Mouse (Mus musculus) forebrain, embryonic 14.5 days (tissue): Measurements from ENCODE around the gene Nudt22. TPM values are rescaled to one million over a fixed set of nuclear protein-coding genes. Genes with fewer than 3 reads are reported as not detected.
A peak's percentile ranks its signal among the peaks of the same experiment; 100 is the strongest.
"Not testable (repeated sequence)": the region's sequence is repeated elsewhere in the genome, so short reads cannot be mapped to it uniquely, and the experiment has no call there.

Source experiments
- ATAC-seq: fragments of 200-750 bp; cut with Nextera tagmentation; 2 replicates; pipeline ENCODE4 v1.8.0; 2017; ENCODE audit warnings: mild to moderate bottlenecking, moderate library complexity
- DNase-seq: peaks from one replicate; pipeline ENCODE4 v3.0.0-alpha.2; 2015; ENCODE audit warnings: low spot score
- H3K27ac ChIP-seq: fragments of 300-500 bp; sonication (generic); 2 replicates; pipeline ENCODE4 v1.5.1; 2014; ENCODE audit warnings: low read depth, mild to moderate bottlenecking, control low read depth, low read length, moderate library complexity
- H3K27me3 ChIP-seq: fragments of 300-500 bp; sonication (generic); replicated peaks from 2 replicates; pipeline ENCODE4 v1.6.1; 2014; ENCODE audit warnings: low read length, control low read depth, mixed read lengths; ENCODE audit not compliant: control insufficient read depth, insufficient read depth
- H3K36me3 ChIP-seq: fragments of 300-500 bp; sonication (generic); 2 replicates; pipeline ENCODE4 v1.6.1; 2014; ENCODE audit warnings: low read length, control low read depth; ENCODE audit not compliant: control insufficient read depth, insufficient read depth
- H3K4me1 ChIP-seq: fragments of 300-500 bp; sonication (generic); 2 replicates; pipeline ENCODE4 v1.6.1; 2014; ENCODE audit warnings: antibody characterized with exemption, low read length, control low read depth; ENCODE audit not compliant: control insufficient read depth, insufficient read depth
- H3K4me2 ChIP-seq: fragments of 300-500 bp; sonication (generic); 2 replicates; pipeline ENCODE4 v1.6.1; 2014; ENCODE audit warnings: mild to moderate bottlenecking, control low read depth, low read length
- H3K4me3 ChIP-seq: fragments of 300-500 bp; sonication (generic); 2 replicates; pipeline ENCODE4 v1.5.1; 2014; ENCODE audit warnings: low read depth, low read length, control low read depth
- H3K9ac ChIP-seq: fragments of 300-500 bp; sonication (generic); 2 replicates; pipeline ENCODE4 v1.6.1; 2014; ENCODE audit warnings: mild to moderate bottlenecking, low read length, control low read depth, moderate library complexity
- H3K9me3 ChIP-seq: fragments of 300-500 bp; sonication (generic); replicated peaks from 2 replicates; pipeline ENCODE4 v1.6.1; 2016; ENCODE audit warnings: low read length, control low read depth, mixed read lengths; ENCODE audit not compliant: control insufficient read depth
- WGBS: fragments of 180-500 bp; shearing (Covaris S2); extraction: QIAGEN DNeasy Blood & Tissue Kit; methylation state at CpG from one replicate; pipeline ENCODE4 v1.1.7; 2014; 5-methylcytosine and 5-hydroxymethylcytosine counted together
- polyA plus RNA-seq: library from polyadenylated mRNA; unstranded; fragments of >200 nt; fragmentation: Nextera tagmentation; extraction: Ambion mirVana; gene quantifications from 2 replicates; pipeline ENCODE4 v1.2.1, GENCODE M21; 2014

Gene Nudt22
- polyA plus RNA-seq, 1 experiment from 2014 or later = 21.2 TPM

DNA sequence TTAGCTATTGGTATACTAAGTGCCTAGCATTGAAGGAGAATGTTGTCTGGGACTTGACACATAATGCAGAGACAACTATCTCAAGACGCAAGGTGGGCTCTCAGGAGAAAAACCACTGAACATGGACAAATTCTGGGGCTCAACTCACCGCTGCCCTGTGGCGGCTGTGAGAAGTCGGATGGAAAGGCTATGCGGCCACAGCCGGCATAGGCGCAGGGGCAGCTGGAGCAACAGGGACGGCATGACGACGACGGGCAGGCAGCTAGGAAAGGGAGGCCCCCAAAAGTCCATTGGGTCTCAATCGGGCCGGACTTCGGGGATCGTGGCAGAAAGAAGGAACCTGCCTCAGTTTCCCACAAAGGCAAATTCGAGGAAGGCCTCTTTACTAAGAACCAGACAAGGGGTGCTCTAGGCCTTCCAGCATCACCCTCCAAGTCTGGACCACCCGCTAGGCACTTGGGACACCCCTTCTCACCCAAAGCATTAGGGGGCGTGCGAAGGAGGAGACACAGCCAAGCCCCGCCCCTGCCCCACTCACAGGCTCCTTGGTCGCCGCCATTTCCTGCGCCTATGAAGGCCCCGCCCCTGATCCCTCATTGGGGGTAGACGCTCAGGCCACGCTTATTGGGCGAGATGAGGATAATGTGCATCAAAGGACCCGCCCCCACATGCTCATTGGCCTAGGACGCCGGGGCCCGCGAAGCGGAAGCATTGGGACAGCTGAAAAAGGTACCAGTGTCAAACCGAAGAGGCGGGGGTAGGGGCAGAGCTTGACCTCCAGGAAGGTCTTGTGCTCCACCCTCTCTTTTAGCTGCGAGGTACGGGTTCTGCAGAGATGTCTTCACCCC is 3.7 kb downstream of the Nudt22 start, which contains the start of gene Dnajc4:
Gene Dnajc4, minus strand, starts transcription at position 562 of the 848 bp plus-strand sequence.
- ATAC-seq (peak; percentile 96), DNase-seq (peak; percentile 99)
- Histone ChIP-seq H3K27ac (peak within 1 kb of the TSS; percentile 16; the same call in 1 of the 2 replicates), H3K9me3 (no peaks in the 10 kb centered on the region), H3K27me3 (no peaks in the 10 kb centered on the region), H3K4me2 (peak within 1 kb of the TSS; percentile 66), H3K9ac (peak within 1 kb of the TSS; percentile 75), H3K36me3 (no peaks in the 10 kb centered on the region), H3K4me3 (peak within 1 kb of the TSS; percentile 45), H3K4me1 (peaks cover 29% of the 10 kb centered on the region)
- WGBS = 3% methylated on average over 37 of the region's 37 CpGs

DNA sequence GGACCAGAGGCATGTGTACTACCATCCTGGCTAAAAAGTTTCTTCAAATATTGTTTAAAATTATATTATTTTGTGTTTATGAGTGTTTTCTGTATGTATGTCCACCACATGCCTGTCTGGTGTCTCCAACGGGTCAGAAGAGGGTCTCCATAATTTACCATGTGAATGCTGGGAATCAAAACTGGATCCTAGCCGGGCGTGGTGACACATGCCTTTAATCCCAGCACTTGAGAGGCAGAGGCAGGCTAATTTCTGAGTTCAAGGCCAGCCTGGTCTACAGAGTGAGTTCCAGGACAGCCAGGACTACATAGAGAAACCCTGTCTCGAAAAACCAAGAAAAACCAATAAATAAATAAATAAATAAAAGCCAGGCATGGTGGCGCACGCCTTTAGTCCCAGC is 4.8 kb downstream of the Nudt22 start:
- not testable (repeated sequence) for H3K27ac ChIP-seq, H3K4me3 ChIP-seq, ATAC-seq, DNase-seq, H3K9me3 ChIP-seq, H3K36me3 ChIP-seq, H3K27me3 ChIP-seq, H3K9ac ChIP-seq
- 91% methylated on average over 6 of the region's 6 CpGs for WGBS
- Histone ChIP-seq H3K4me2 (peak overlapping the region; percentile 66; the same call in 1 of the 2 replicates), H3K4me1 (peaks cover 27% of the 10 kb centered on the region)

DNA sequence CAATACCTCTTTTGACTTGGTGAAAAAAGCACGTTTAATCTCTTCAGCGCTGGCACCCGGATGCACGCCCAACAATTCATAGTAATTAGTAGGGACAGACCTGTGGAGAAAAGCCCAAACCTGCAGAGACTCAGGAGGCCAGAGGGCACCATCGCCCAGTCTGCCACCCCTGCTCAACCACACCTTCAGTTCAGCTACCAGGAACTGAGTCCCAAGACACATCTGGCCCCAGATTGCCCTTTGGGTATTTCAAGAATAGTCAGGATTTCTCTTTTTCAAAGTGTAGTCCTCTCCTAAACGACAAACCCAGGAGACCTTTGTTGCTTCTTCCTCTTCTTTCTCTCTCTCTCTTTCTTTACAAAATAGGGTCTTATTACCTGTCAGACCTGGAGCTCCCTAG is 5.2 kb downstream of the Nudt22 start:
- no peak overlapping the region for H3K4me2 ChIP-seq
- WGBS = 85% methylated on average over 6 of the region's 6 CpGs
- no peak overlapping the region for H3K9ac ChIP-seq
- no peak for ATAC-seq
- H3K36me3 ChIP-seq = no peaks in the 10 kb centered on the region
- DNase-seq = no peak
- no peaks in the 10 kb centered on the region for H3K9me3 ChIP-seq
- no peaks in the 10 kb centered on the region for H3K27me3 ChIP-seq
- no peak overlapping the region for H3K4me3 ChIP-seq
- peaks cover 30% of the 10 kb centered on the region for H3K4me1 ChIP-seq
- H3K27ac ChIP-seq = no peak overlapping the region

DNA sequence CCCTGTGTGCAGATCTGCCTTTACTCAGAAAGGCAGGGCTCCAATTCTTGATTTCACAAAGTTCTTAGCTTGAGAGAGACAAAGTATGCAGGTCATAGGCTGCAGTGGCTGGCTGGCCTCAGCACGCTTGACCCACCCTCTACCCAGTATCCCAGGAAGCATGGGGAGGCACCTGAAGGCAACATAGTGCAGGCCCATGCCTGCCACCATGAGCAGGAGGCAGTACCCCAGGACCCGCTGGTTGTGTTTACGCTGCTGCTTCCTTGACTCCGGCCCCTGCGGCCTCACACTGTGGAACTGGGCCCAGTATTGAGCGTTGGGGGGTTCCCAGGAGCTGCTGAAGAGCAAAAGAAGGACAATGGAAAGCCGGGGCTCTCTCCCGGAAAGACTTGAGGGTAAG is 6.7 kb downstream of the Nudt22 start:
- no peak overlapping the region for H3K9ac ChIP-seq
- no peaks in the 10 kb centered on the region for H3K9me3 ChIP-seq
- no peak for DNase-seq
- no peak for ATAC-seq
- H3K27ac ChIP-seq = no peak overlapping the region
- peaks cover 24% of the 10 kb centered on the region for H3K4me1 ChIP-seq
- 88% methylated on average over 8 of the region's 8 CpGs for WGBS
- no peak overlapping the region for H3K4me3 ChIP-seq
- no peaks in the 10 kb centered on the region for H3K27me3 ChIP-seq
- H3K36me3 ChIP-seq = 0 out of 2 replicates have a peak, but pooled peaks cover 9% of the 10 kb centered on the region
- H3K4me2 ChIP-seq = no peak overlapping the region

DNA sequence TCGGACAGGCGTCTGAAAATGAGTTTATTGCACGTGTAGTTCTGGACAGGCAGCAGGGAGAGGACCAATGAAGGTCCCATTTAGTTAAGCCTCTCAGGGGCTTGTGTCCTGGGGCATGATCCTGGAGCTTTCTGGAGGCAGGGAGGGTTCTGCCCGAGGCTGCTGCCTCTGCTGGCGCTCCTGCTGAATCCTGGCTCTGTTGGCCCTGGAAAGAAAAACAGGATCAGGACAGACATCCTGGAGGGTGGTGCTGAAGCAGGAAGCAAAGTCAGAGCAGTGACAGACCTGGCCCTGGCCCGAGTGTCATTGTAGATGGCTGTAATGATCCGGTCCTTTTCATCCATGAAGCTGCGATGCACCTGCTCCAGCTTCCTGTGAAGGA is 8.0 kb downstream of the Nudt22 start:
- Histone ChIP-seq H3K9me3 (no peaks in the 10 kb centered on the region), H3K27ac (0 out of 2 replicates have a peak overlapping the region, but pooled peaks have one; percentile 75), H3K4me1 (peaks cover 20% of the 10 kb centered on the region), H3K36me3 (0 out of 2 replicates have a peak, but pooled peaks cover 14% of the 10 kb centered on the region), H3K4me3 (peak overlapping the region; percentile 78), H3K27me3 (no peaks in the 10 kb centered on the region), H3K9ac (peak overlapping the region; percentile 89), H3K4me2 (peak overlapping the region; percentile 86)
- ATAC-seq (no peak), DNase-seq (no peak)
- WGBS = 6% methylated on average over 8 of the region's 8 CpGs

DNA sequence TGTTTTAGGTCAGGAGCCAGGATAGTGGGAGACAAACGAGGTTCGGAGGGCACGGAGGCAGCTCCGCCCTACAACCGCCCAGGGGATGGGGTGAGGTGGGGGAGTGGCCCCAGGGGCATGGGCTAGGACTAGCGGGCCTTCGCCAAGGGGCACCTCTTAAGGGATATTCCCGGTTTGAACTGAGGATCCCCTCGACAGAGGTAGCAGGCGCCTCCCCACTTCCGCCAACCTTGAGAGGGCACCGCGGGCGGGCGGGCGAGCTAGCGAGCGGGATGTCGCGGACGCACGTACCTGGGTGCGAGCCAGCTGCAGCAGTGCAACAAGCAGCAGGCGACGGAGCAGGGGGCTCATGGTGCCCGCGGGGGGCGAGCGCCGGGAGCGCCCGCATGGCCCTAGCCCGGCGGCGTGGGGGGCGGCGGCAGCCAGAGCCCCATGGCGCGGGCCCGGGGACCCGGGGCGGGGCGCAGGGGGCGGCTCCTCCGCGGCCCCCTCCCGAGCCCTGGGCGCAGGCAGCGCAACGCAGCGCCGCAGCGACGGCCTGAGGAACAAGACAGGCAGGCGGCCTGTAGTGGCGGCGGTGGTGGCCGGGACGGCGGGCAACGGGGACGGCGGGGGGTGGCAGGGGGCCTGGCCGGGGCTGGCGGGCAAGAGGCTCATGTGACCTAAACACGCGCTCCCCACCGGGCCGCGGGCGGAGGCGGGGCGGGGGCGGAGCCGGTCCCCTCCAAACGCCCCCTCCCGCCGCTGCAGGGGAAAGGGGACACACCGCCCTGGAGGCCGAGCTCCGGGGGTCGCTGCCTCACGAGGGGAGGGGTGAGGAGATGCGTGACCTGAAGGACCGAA is 8.6 kb downstream of the Nudt22 start, which contains the start of gene Vegfb:
Gene Vegfb, minus strand, starts transcription at position 591 of the 843 bp plus-strand sequence.
- WGBS = 2% methylated on average over 65 of the region's 85 CpGs
- peaks cover 17% of the 10 kb centered on the region for H3K36me3 ChIP-seq
- ATAC-seq (peak; percentile 68), DNase-seq (peak; percentile 71)
- peak within 1 kb of the TSS; percentile 86 for H3K4me2 ChIP-seq
- H3K27ac ChIP-seq = peak within 1 kb of the TSS; percentile 75
- H3K4me3 ChIP-seq = peak within 1 kb of the TSS; percentile 78
- H3K4me1 ChIP-seq = peaks cover 19% of the 10 kb centered on the region
- H3K27me3 ChIP-seq = no peaks in the 10 kb centered on the region
- H3K9ac ChIP-seq = peak within 1 kb of the TSS; percentile 89
- no peaks in the 10 kb centered on the region for H3K9me3 ChIP-seq

DNA sequence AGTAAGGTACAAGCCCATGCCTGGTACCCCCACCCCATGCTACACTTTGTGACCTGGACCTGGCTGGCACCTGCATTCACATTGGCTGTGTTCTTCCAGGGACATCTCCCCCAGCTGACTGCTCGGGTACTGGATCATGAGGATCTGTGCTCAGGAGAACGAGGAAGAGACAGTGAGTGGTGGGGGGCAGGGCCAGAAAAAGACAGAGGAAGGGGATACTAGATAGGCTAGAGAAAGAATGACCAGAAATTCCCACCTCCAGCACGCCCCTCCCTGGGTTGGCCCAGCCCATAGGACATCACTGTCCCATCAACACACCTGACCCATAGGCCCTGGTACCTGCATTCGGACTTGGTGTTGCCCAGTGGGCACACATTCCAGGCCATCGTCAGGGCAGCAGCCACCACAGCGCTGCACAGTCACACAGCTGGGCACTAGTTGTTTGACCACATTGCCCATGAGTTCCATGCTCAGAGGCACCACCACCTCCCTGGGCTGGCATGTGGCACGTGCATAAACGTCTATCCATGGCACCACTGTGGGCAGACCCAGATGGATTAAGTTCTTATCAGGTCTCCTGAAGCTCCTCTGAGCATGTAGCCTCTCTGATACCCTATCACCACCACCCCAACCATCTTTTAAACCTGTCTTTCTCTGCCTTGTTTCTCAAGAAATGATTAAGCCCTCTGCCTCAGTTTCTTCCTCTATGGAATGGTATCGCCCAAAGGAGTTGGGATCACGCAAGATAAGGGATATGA is 9.8 kb downstream of the Nudt22 start:
- H3K27me3 ChIP-seq = no peaks in the 10 kb centered on the region
- H3K9me3 ChIP-seq = no peaks in the 10 kb centered on the region
- H3K4me3 ChIP-seq = peak overlapping the region; percentile 78
- H3K36me3 ChIP-seq = peaks cover 20% of the 10 kb centered on the region
- H3K27ac ChIP-seq = no peak overlapping the region
- DNase-seq (no peak), ATAC-seq (no peak)
- peak overlapping the region; percentile 86 for H3K4me2 ChIP-seq
- H3K9ac ChIP-seq = peak overlapping the region; percentile 89; the same call in 1 of the 2 replicates
- peaks cover 16% of the 10 kb centered on the region for H3K4me1 ChIP-seq
- 83% methylated on average over 10 of the region's 10 CpGs for WGBS

DNA sequence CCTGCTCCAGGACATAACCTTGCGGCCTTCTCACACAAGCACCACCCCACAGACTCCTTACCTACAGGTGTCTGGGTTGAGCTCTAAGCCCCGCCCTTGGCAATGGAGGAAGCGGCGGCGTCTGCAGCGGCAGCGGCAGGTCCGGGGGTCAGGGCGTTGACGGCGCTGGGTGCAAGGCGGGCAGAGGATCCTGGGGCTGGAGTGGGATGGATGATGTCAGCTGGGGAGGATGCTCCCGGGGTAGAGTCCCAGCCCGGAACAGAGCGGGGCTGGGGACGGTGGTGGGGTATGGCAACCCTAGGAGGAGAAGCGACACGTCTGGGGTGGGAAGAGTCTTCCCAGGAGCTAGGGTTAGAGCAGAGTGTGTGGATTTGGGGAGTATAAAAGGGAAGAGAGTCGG is 10.6 kb downstream of the Nudt22 start:
- H3K9ac ChIP-seq = no peak overlapping the region
- H3K27ac ChIP-seq = no peak overlapping the region
- H3K4me3 ChIP-seq = no peak overlapping the region
- DNase-seq = no peak
- H3K4me2 ChIP-seq = no peak overlapping the region
- no peaks in the 10 kb centered on the region for H3K9me3 ChIP-seq
- no peak for ATAC-seq
- peaks cover 20% of the 10 kb centered on the region for H3K4me1 ChIP-seq
- 82% methylated on average over 19 of the region's 19 CpGs for WGBS
- no peaks in the 10 kb centered on the region for H3K27me3 ChIP-seq
- peaks cover 20% of the 10 kb centered on the region for H3K36me3 ChIP-seq
